Mouse (Mus musculus) embryonic facial prominence, embryonic 14.5 days (tissue): ENCODE data around the gene Exosc8. TPM values are rescaled to one million over a fixed set of nuclear protein-coding genes. Genes with fewer than 3 reads are reported as not detected.

Experiments
- polyA plus RNA-seq: library from polyadenylated mRNA; unstranded; fragments of >200 nt; fragmentation: Nextera tagmentation; extraction: Ambion mirVana; gene quantifications from 2 replicates; pipeline ENCODE4 v1.2.1, GENCODE M21; 2014

The Exosc8 gene
- polyA plus RNA-seq, 1 experiment from 2014 or later: 113 TPM

Other genes starting within 250 kb of the Exosc8 start
- gene Supt20, start 42.6 kb downstream of the Exosc8 start, polyA plus RNA-seq: 91.3 and 101 TPM in 2 replicates
- 0.57 TPM in 1 of 2 replicates, not detected in the other for gene Gm21958, start 21.0 kb downstream of the Exosc8 start, polyA plus RNA-seq
- gene Alg5, start 146 bp upstream of the Exosc8 start, polyA plus RNA-seq: 66.3 and 71.5 TPM in 2 replicates
- 2.0 and 2.1 TPM in 2 replicates for gene Smad9, start 20.2 kb upstream of the Exosc8 start, polyA plus RNA-seq
- gene Rfxap, start 72.4 kb upstream of the Exosc8 start, polyA plus RNA-seq: 37.6 and 43.0 TPM in 2 replicates
- gene Sertm1, start 180.5 kb upstream of the Exosc8 start, polyA plus RNA-seq: 0.21 and 0.52 TPM in 2 replicates